Mouse (Mus musculus) right cerebral cortex, postnatal 25 days (tissue): ENCODE measurements around the gene Pax2.

Experiments used
- DNase-seq: peaks from one replicate; pipeline ENCODE4 v3.0.0; 2022

The Pax2 gene

GRCm38 (mm10) chr19:44755693-44756420 lies at the start of gene Pax2:
TSS of gene Pax2 (plus strand) at chr19:44756045.
- no peak for DNase-seq

GRCm38 (mm10) chr19:44708885-44709284 lies 47.0 kb upstream of the Pax2 start:
- no peak for DNase-seq

- no peak for DNase-seq
These were observed 38.9 kb upstream of the Pax2 start for GRCm38 (mm10) chr19:44716731-44717600.

- DNase-seq: no peak
These were observed 36.3 kb upstream of the Pax2 start for GRCm38 (mm10) chr19:44719292-44720193.

GRCm38 (mm10) chr19:44720194-44720521 lies 35.7 kb upstream of the Pax2 start:
- DNase-seq: peak; percentile 11

- no peak for DNase-seq
These were observed 32.0 kb upstream of the Pax2 start for GRCm38 (mm10) chr19:44723611-44724440.

GRCm38 (mm10) chr19:44725951-44726791 lies 29.7 kb upstream of the Pax2 start:
- no peak for DNase-seq

- DNase-seq: no peak
These were observed 21.7 kb upstream of the Pax2 start for GRCm38 (mm10) chr19:44734116-44734515.

GRCm38 (mm10) chr19:44734682-44735081 lies 21.2 kb upstream of the Pax2 start:
- no peak for DNase-seq

GRCm38 (mm10) chr19:44740300-44740699 lies 15.5 kb upstream of the Pax2 start:
- no peak for DNase-seq

GRCm38 (mm10) chr19:44741091-44741763 lies 14.6 kb upstream of the Pax2 start:
- no peak for DNase-seq

GRCm38 (mm10) chr19:44741764-44742127 lies 14.1 kb upstream of the Pax2 start:
- no peak for DNase-seq

- DNase-seq: no peak
These were observed 13.5 kb upstream of the Pax2 start for GRCm38 (mm10) chr19:44742131-44743020.

GRCm38 (mm10) chr19:44743021-44743415 lies 12.8 kb upstream of the Pax2 start:
- DNase-seq: no peak

- DNase-seq: no peak
These were observed 11.8 kb upstream of the Pax2 start for GRCm38 (mm10) chr19:44743961-44744520.

- DNase-seq: no peak
These were observed 10.1 kb upstream of the Pax2 start for GRCm38 (mm10) chr19:44745741-44746140.

GRCm38 (mm10) chr19:44746541-44747024 lies 9.3 kb upstream of the Pax2 start:
- DNase-seq: no peak

GRCm38 (mm10) chr19:44747471-44747870 lies 8.4 kb upstream of the Pax2 start:
- no peak for DNase-seq

GRCm38 (mm10) chr19:44748271-44748670 lies 7.6 kb upstream of the Pax2 start:
- DNase-seq: no peak
